Mouse (Mus musculus) MEL (cell line): ENCODE measurements around the gene Lamp2.
A peak's percentile ranks its signal among the peaks of the same experiment; 100 is the strongest.

ENCODE experiments used
- BHLHE40 ChIP-seq: IDR thresholded peaks from 2 replicates; pipeline ENCODE4 v1.6.1; 2012; ENCODE audit warnings: low read depth, mild to moderate bottlenecking, inconsistent platforms, low read length, improper control_type of control experiment, borderline replicate concordance
- CTCF ChIP-seq, 3 experiments: IDR thresholded peaks in 2 of 3; conservative IDR thresholded peaks in 1 of 3; 2 replicates each; pipeline ENCODE4 v1.5.1; 2011 to 2012; ENCODE audit warnings: low read length in 3 of 3, low read depth in 2 of 3, mild to moderate bottlenecking in 2 of 3, improper control_type of control experiment in 1 of 3, inconsistent platforms in 1 of 3, mixed read lengths in 1 of 3, moderate library complexity in 1 of 3; ENCODE audit not compliant: control insufficient read depth in 1 of 3, insufficient read depth in 1 of 3, poor library complexity in 1 of 3, severe bottlenecking in 1 of 3
- GABPA ChIP-seq: IDR thresholded peaks from 2 replicates; pipeline ENCODE4 v1.6.1; 2012; ENCODE audit warnings: low read depth, mild to moderate bottlenecking, inconsistent platforms, low read length, improper control_type of control experiment, moderate library complexity
- HCFC1 ChIP-seq: IDR thresholded peaks from 2 replicates; pipeline ENCODE4 v1.6.1; 2012; ENCODE audit warnings: low read depth, mild to moderate bottlenecking, inconsistent platforms, low read length, improper control_type of control experiment, moderate library complexity
- MEF2A ChIP-seq: IDR thresholded peaks from 2 replicates; pipeline ENCODE4 v1.6.1; 2014; ENCODE audit warnings: low read depth, mild to moderate bottlenecking, inconsistent platforms, low read length, improper control_type of control experiment; ENCODE audit not compliant: poor library complexity, insufficient replicate concordance, severe bottlenecking; ENCODE audit errors: extremely low read depth
- POLR2A ChIP-seq, 2 experiments: IDR thresholded peaks; 2 replicates each; pipeline ENCODE4 v1.6.1; 2011 to 2012; ENCODE audit warnings: low read length in 2 of 2, mild to moderate bottlenecking in 2 of 2, control low read depth in 1 of 2, improper control_type of control experiment in 1 of 2, low read depth in 1 of 2, moderate library complexity in 1 of 2; ENCODE audit not compliant: control insufficient read depth in 1 of 2, insufficient read depth in 1 of 2, poor library complexity in 1 of 2
- TAL1 ChIP-seq: IDR thresholded peaks from 2 replicates; pipeline ENCODE4 v1.6.1; 2012; ENCODE audit warnings: mild to moderate bottlenecking, inconsistent platforms, low read length, moderate library complexity, mixed read lengths
- UBTF ChIP-seq: IDR thresholded peaks from 2 replicates; pipeline ENCODE4 v1.6.1; 2012; ENCODE audit warnings: low read depth, mild to moderate bottlenecking, inconsistent platforms, low read length, improper control_type of control experiment, moderate library complexity, borderline replicate concordance; ENCODE audit not compliant: insufficient read depth

- TF ChIP-seq CTCF (IDR thresholded peaks at IDR 0.05 in 2 of 3, conservative IDR thresholded peaks at IDR 0.05 in 1 of 3; ENCODE audit: control insufficient read depth in 1 of 3, insufficient read depth in 1 of 3, low read depth in 2 of 3, low read length in 3 of 3, poor library complexity in 1 of 3, severe bottlenecking in 1 of 3): no peak
- no peak for TF ChIP-seq MEF2A
- TF ChIP-seq POLR2A (IDR thresholded peaks at IDR 0.05; ENCODE audit: control insufficient read depth in 1 of 2, insufficient read depth in 1 of 2, low read depth in 1 of 2, low read length in 2 of 2, poor library complexity in 1 of 2): peak; percentile 48 to 84; a peak in 3 of 4 replicates
- no peak for TF ChIP-seq GABPA
- peak; percentile 71 for TF ChIP-seq HCFC1
- TF ChIP-seq UBTF: no peak
- no peak for TF ChIP-seq TAL1
- 0 out of 2 replicates have a peak, but pooled peaks have one; percentile 20 for TF ChIP-seq BHLHE40
These were observed at the start of gene Lamp2 for GRCm38 (mm10) chrX:38455890-38456634.
